Mouse (Mus musculus) CD4-positive naive resting alpha-beta T cell, adult 57 days (primary cell): ENCODE data around the gene Nol6. TPM values are rescaled to one million over a fixed set of nuclear protein-coding genes. Genes with fewer than 3 reads are reported as not detected.

Experiments
- total RNA-seq: library from RNA; stranded (reverse); gene quantifications from one replicate; pipeline ENCODE4 v1.2.4, GENCODE M21; 2023

Nol6 gene
- 66.9 TPM for total RNA-seq

GRCm38 (mm10) chr4:41124180-41124951, at the start of gene Nol6:
TSS of gene Nol6 (minus strand) at chr4:41124455.

DNA sequence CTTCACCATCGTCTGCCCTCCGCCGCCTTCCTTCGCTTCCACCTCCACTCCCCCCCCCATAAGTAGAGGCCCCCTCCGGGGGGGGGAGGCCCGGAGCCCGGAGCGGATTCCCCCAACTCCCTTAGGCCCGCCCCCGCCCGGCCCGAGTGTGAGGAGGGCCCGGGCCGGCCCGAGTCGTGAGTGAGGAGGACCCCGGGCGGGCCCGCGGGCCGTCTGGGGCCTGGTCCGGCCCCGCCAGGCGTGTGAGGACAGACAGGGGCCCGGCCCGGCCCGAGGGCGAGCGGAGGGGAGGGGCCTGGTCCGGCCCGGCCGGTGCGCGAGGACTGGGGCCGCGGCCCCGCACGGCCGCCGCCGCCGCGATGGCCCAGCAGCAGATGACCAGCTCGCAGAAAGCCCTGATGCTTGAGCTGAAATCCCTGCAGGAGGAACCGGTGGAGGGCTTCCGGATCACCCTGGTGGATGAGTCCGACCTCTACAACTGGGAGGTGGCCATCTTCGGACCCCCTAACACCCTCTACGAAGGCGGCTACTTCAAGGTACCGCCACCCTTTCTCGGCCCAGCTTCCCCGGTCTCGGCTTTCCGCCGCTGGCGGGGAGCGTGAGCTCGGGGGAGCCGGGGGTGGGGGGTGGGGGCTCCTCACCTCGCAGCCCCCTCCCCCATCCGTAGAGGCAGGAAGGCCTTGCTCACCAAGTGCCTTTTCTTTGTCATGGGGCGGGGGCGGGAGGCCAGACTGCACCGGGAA, 11.6 kb upstream of the Nol6 start, which contains the start of gene Ube2r2:
Gene Ube2r2 (plus strand): TSS at position 33 of the 743 bp plus-strand sequence.

GRCm38 (mm10) chr4:41097871-41098576, 26.2 kb downstream of the Nol6 start, which contains the start of gene Aqp3:
TSS of gene Aqp3 (minus strand) at chr4:41098183.

Other genes starting within 250 kb of the Nol6 start
- not detected for gene Spink4, start 204.4 kb downstream of the Nol6 start, total RNA-seq
- 66.7 TPM for gene Bag1, start 176.2 kb downstream of the Nol6 start, total RNA-seq
- gene Chmp5, start 176.0 kb downstream of the Nol6 start, total RNA-seq = 25.8 TPM
- gene Nfx1, start 153.5 kb downstream of the Nol6 start, total RNA-seq = 96.7 TPM
- gene Aqp7, start 76.3 kb downstream of the Nol6 start, total RNA-seq = not detected
- 62.2 TPM for gene Aqp3, start 26.3 kb downstream of the Nol6 start, total RNA-seq
- 72.2 TPM for gene Ube2r2, start 11.3 kb upstream of the Nol6 start, total RNA-seq
- 75.7 TPM for gene Ubap2, start 150.7 kb upstream of the Nol6 start, total RNA-seq
- gene Dcaf12, start 190.4 kb upstream of the Nol6 start, total RNA-seq = 32.9 TPM
- gene Ubap1, start 224.5 kb upstream of the Nol6 start, total RNA-seq = 45.2 TPM